Mouse (Mus musculus): Measurements from ENCODE around the gene Olfr591.
"Not testable (repeated sequence)": the region's sequence is repeated elsewhere in the genome, so short reads cannot be mapped to it uniquely, and the experiment has no call there.

Olfr591 gene

DNA sequence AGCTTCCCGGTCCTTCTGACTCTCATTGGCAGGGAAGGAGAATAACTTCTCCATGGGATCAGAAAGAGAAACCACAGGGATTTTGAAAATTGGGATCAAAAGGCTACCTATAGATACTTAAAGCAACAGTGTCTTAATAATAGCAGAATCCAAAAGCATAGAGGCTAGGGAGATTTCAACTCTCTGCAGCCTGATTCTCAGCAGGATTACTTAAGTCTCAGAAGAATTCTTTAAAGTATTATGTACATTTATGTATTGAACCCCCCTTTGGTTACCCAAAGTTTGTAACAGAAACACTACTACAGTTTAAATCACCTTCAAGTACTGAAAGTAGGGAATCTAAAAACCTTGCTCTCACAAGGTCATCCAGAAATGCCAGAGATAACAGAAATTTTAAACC, at the start of gene Olfr591:
Olfr591 (minus strand) TSS at position 101 of the 400 bp plus-strand sequence.
- no peak for DNase-seq (ENCODE audit: low read depth, low spot score)

DNA sequence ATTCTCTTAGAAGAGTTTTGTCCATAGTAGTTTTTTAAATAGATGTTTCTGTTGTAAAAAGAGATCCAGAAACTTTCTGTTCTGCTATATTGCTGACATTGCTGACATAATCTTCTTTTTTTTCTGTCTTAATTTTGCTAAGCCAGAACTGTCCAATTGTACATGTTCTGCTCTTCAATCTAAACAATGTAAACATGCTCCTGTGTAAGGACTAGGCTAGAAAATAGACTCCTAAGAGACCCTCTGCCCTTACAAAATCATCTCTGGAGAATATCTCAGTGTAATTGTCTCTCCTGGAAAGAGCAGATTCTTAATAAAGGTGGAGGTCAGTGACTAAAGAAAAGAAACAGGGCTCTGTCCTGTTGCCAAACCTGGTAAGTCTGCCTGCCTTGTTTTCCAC, 38.6 kb upstream of the Olfr591 start, which contains the start of gene Olfr594:
Olfr594 (plus strand) TSS at position 301 of the 400 bp plus-strand sequence.
- DNase-seq (ENCODE audit: low read depth, low spot score), result no peak

DNA sequence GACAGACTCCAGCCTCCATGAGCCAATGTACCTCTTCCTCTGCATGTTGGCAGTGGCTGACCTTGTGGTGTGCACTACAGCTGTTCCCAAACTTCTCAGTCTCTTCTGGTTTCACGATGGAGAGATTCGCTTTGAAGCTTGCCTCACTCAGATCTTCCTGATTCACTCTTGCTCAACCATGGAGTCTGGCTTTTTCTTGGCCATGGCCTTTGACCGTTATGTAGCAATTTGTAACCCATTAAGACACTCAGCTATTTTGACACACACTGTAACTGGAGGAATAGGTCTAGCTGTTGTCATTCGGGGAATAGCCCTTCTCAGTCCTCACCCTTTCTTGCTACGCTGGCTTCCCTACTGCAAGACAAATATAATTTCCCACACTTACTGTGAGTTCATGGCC, 33.9 kb upstream of the Olfr591 start:
- not testable (repeated sequence) for DNase-seq (ENCODE audit: low read depth, low spot score)

GRCm38 (mm10) chr7:103211562-103211961, 33.4 kb upstream of the Olfr591 start, which contains the start of gene Olfr593:
Gene Olfr593, plus strand, starts transcription at chr7:103211862.
- DNase-seq (ENCODE audit: low read depth, low spot score), result no peak

- not testable (repeated sequence) for DNase-seq (ENCODE audit: low read depth, low spot score)
These were observed 6.4 kb upstream of the Olfr591 start, which contains the start of gene Olfr592 for GRCm38 (mm10) chr7:103184503-103184902. Gene Olfr592, plus strand, starts transcription at chr7:103184803.

DNA sequence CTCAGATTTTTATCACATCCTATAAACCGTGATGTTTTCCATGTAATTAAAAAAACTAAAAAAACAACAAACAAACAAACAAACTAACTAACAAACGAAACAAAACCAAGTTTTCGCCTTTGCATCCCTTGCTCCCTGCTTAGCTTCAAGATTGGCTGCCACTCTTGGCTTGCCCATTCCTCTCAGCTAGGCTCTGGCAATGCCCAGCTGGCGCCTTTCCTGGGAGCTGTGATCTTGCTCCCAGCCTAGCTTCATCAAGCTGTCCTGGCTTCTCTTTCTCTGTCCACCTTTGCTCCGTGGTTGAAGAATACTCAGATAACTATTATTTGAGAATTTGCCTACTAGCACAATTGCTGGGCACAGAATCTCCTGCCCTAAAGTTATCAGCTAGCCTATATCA, 8.4 kb downstream of the Olfr591 start:
- DNase-seq (ENCODE audit: low read depth, low spot score), result no peak

DNA sequence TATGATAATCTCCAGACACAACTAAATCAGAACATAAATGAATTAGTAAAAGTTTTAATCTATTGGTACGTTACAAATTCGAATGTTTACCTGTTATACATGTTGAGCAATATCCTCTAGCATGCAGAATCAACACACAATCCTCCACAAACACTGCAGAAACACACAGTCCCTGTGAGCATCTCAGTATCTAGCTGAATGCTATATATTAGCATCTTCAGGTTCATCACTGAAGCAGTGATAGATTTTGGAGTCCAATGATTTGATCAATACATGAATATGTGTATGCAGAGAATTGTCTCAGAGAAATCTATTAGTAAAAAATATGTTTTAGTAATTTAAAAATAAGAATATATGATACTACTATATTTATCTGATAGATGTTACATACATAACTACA, 21.9 kb downstream of the Olfr591 start, which contains the start of gene Olfr589:
Olfr589 (minus strand) TSS at position 101 of the 400 bp plus-strand sequence.
- no peak for DNase-seq (ENCODE audit: low read depth, low spot score)

- no peak for DNase-seq (ENCODE audit: low read depth, low spot score)
These were observed 37.6 kb downstream of the Olfr591 start, which contains the start of gene Olfr588-ps1 for GRCm38 (mm10) chr7:103140579-103140978. Gene Olfr588-ps1, plus strand, starts transcription at chr7:103140879.

- DNase-seq (ENCODE audit: low read depth, low spot score), result no peak
These were observed 52.6 kb downstream of the Olfr591 start, which contains the start of gene Olfr586 for GRCm38 (mm10) chr7:103125538-103125937. Gene Olfr586, minus strand, starts transcription at chr7:103125638.

GRCm38 (mm10) chr7:103119406-103119805, 58.7 kb downstream of the Olfr591 start:
- DNase-seq (ENCODE audit: low read depth, low spot score), result no peak

Measured in brain, embryonic 18.5 days (tissue).